Mouse (Mus musculus): ENCODE data around the gene Yif1b. TPM values are rescaled to one million over a fixed set of nuclear protein-coding genes. Genes with fewer than 3 reads are reported as not detected.
A peak's percentile ranks its signal among the peaks of the same experiment; 100 is the strongest.

Gene Yif1b
- polyA plus RNA-seq, 1 experiment from 2014 or later: 100.0 TPM

DNA sequence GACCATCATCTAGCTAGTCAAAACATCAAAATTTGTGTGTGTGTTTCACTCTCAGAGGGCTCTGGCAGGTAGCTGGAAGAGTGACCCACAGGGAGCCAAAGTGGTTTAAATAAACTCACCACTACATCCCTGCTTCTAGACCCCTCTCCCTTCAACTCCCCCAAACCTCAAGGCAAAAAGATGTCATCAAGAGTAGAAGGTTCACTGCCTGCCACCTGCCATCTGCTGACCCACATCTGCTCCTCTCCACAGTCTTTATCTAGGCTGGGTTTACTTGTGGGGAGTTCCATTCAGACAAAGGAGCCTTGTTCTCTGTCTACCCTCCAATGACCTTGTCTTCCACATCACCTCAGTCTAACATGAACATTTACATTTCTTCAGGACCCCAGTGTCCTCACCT, 41.1 kb downstream of the Yif1b start:
- H3K36me3 ChIP-seq (ENCODE audit: control insufficient read depth, insufficient read depth, low read length): no peaks in the 10 kb centered on the region
- ATAC-seq (ENCODE audit: insufficient number of reproducible peaks, insufficient read depth, low FRiP score, low read depth): no peak
- peak overlapping the region; percentile 74; the same call in 1 of the 2 replicates for H3K4me2 ChIP-seq (replicated peaks; ENCODE audit: low read depth, low read length)
- 0 out of 2 replicates have a peak, but pooled peaks cover 6% of the 10 kb centered on the region for H3K27me3 ChIP-seq (ENCODE audit: control insufficient read depth, insufficient read depth, low read length)
- H3K4me3 ChIP-seq (ENCODE audit: low read depth, low read length): no peak overlapping the region
- H3K9me3 ChIP-seq (ENCODE audit: control insufficient read depth, low read depth, low read length): no peaks in the 10 kb centered on the region
- H3K27ac ChIP-seq (ENCODE audit: low read length): no peak overlapping the region
- H3K4me1 ChIP-seq (ENCODE audit: control insufficient read depth, insufficient read depth, low read length): peaks cover 15% of the 10 kb centered on the region; the same call in 1 of the 2 replicates
- no peak overlapping the region for H3K9ac ChIP-seq (replicated peaks; ENCODE audit: low read depth, low read length)

DNA sequence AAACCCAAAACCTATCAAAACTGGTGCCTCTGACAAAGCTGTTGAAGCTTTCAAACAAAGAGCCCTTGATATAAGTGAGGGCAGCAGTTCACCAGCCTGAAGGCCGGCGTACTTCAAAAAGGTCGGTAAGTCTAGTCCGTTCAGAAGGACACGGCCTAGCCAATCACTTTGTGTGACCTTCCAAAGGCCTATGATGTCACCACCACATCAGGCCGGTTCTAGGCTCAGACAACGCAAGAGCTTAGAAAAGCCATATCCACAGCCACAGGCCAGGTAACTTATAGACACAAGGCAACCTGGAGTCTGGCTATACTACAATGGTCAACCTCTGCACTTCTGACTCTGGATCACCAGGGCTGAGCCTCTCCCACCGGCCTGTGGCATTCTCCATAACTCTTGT, 41.8 kb downstream of the Yif1b start:
- H3K27ac ChIP-seq (ENCODE audit: low read length): no peak overlapping the region

DNA sequence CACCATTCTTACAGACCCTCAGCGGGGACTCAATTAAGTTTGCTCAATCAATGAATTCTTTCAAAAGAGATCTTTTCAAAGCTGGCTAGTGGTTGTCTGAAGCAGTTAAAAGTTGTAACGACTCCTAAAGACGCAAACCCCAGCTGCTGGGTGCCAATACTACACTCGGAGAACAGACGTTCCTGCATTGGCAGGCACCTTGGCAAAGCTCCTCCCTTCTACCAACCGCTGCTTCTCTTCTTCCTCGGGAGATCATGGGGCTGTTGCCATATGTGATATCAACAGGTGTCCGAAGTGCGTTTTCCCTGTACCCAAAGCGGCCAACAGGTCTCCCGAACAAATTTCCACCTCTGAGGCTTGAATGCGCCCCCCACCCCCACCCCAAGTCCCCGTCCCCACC, 42.7 kb downstream of the Yif1b start:
- H3K27ac ChIP-seq (ENCODE audit: low read length): no peak overlapping the region

More for the DNA sequence above, 41.8 kb downstream of the Yif1b start:
- Histone ChIP-seq H3K36me3 (ENCODE audit: control insufficient read depth, insufficient read depth, low read length) (no peaks in the 10 kb centered on the region), H3K4me3 (ENCODE audit: low read depth, low read length) (peak overlapping the region; percentile 48; the same call in 1 of the 2 replicates), H3K27me3 (ENCODE audit: control insufficient read depth, insufficient read depth, low read length) (0 out of 2 replicates have a peak, but pooled peaks cover 6% of the 10 kb centered on the region), H3K9ac (replicated peaks; ENCODE audit: low read depth, low read length) (no peak overlapping the region), H3K9me3 (ENCODE audit: control insufficient read depth, low read depth, low read length) (no peaks in the 10 kb centered on the region), H3K4me2 (replicated peaks; ENCODE audit: low read depth, low read length) (peak overlapping the region; percentile 74), H3K4me1 (ENCODE audit: control insufficient read depth, insufficient read depth, low read length) (peaks cover 15% of the 10 kb centered on the region; the same call in 1 of the 2 replicates)
- ATAC-seq (ENCODE audit: insufficient number of reproducible peaks, insufficient read depth, low FRiP score, low read depth): no peak
- 46% methylated on average over 8 of the region's 8 CpGs for WGBS

DNA sequence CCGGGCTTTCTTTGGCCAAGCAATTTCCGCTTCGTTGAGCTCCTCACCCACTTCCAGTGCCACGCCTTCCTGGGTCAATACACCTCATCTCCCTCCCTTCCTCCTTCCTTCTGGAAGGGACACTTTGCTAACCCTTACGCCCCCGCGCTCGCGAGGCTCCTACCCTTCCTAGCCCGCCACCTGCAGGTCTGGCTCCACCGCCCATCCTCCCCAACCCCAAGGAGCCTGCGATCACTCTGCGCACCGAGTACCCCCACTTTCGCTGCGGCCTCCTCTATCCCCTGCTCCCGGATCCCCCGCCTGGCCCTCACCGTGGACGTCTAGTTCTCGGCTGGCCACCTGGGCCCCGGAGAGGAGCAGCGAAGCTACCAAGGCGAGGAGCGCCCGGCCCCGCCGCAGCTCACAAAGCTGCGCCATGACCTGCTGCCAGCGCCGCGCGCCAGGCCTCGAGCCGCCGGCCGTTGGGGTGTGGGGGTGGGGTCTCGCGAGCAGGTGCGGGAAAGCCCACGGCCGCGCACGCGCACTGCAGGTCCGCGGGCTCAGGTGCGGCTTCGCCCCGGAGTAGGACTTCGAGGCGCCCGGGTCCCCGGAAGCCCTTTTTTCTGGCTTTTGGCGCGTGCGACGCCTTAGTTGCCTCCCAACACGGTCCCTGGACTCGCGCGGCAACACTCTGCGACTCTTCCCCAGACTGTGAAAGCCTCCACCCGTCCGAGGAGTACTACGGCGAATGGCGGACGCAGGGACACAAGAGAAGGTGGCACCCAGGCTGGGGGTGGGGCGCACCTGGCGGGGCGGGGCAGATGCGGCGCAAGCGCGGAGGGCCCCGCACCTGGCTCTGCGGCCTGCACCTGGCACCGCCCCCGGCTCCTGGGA, 43.3 kb downstream of the Yif1b start, which contains the start of gene Spint2:
Gene Spint2, minus strand, starts transcription at position 712 of the 873 bp plus-strand sequence.
- WGBS: under 1% methylated on average over 69 of the region's 80 CpGs
- Histone ChIP-seq H3K27ac (ENCODE audit: low read length) (peak within 1 kb of the TSS; percentile 86), H3K9me3 (ENCODE audit: control insufficient read depth, low read depth, low read length) (no peaks in the 10 kb centered on the region), H3K27me3 (ENCODE audit: control insufficient read depth, insufficient read depth, low read length) (0 out of 2 replicates have a peak, but pooled peaks cover 6% of the 10 kb centered on the region), H3K36me3 (ENCODE audit: control insufficient read depth, insufficient read depth, low read length) (no peaks in the 10 kb centered on the region), H3K4me3 (ENCODE audit: low read depth, low read length) (peak within 1 kb of the TSS; percentile 48), H3K4me1 (ENCODE audit: control insufficient read depth, insufficient read depth, low read length) (peaks cover 14% of the 10 kb centered on the region; the same call in 1 of the 2 replicates), H3K4me2 (replicated peaks; ENCODE audit: low read depth, low read length) (peak within 1 kb of the TSS; percentile 74), H3K9ac (replicated peaks; ENCODE audit: low read depth, low read length) (peak within 1 kb of the TSS; percentile 57)
- peak; percentile 91 for ATAC-seq (ENCODE audit: insufficient number of reproducible peaks, insufficient read depth, low FRiP score, low read depth)

More for the DNA sequence above, 42.7 kb downstream of the Yif1b start:
- Histone ChIP-seq H3K36me3 (ENCODE audit: control insufficient read depth, insufficient read depth, low read length) (no peaks in the 10 kb centered on the region), H3K4me1 (ENCODE audit: control insufficient read depth, insufficient read depth, low read length) (peaks cover 15% of the 10 kb centered on the region; the same call in 1 of the 2 replicates), H3K4me3 (ENCODE audit: low read depth, low read length) (peak overlapping the region; percentile 48), H3K9me3 (ENCODE audit: control insufficient read depth, low read depth, low read length) (no peaks in the 10 kb centered on the region), H3K4me2 (replicated peaks; ENCODE audit: low read depth, low read length) (peak overlapping the region; percentile 74), H3K27me3 (ENCODE audit: control insufficient read depth, insufficient read depth, low read length) (0 out of 2 replicates have a peak, but pooled peaks cover 6% of the 10 kb centered on the region), H3K9ac (replicated peaks; ENCODE audit: low read depth, low read length) (0 out of 2 replicates have a peak overlapping the region, but pooled peaks have one; percentile 57)
- ATAC-seq (ENCODE audit: insufficient number of reproducible peaks, insufficient read depth, low FRiP score, low read depth): no peak
- 9% methylated on average over 13 of the region's 13 CpGs for WGBS

GRCm38 (mm10) chr7:29282074-29282554, 44.0 kb downstream of the Yif1b start:
- Histone ChIP-seq H3K9ac (replicated peaks; ENCODE audit: low read depth, low read length) (peak overlapping the region; percentile 57; the same call in 1 of the 2 replicates), H3K36me3 (ENCODE audit: control insufficient read depth, insufficient read depth, low read length) (no peaks in the 10 kb centered on the region), H3K4me2 (replicated peaks; ENCODE audit: low read depth, low read length) (peak overlapping the region; percentile 74), H3K4me1 (ENCODE audit: control insufficient read depth, insufficient read depth, low read length) (peaks cover 9% of the 10 kb centered on the region; the same call in 1 of the 2 replicates), H3K27ac (ENCODE audit: low read length) (peak overlapping the region; percentile 86; the same call in 1 of the 2 replicates), H3K4me3 (ENCODE audit: low read depth, low read length) (peak overlapping the region; percentile 48), H3K27me3 (ENCODE audit: control insufficient read depth, insufficient read depth, low read length) (0 out of 2 replicates have a peak, but pooled peaks cover 6% of the 10 kb centered on the region), H3K9me3 (ENCODE audit: control insufficient read depth, low read depth, low read length) (no peaks in the 10 kb centered on the region)
- peak; percentile 1; the same call in 1 of the 2 replicates for ATAC-seq (ENCODE audit: insufficient number of reproducible peaks, insufficient read depth, low FRiP score, low read depth)
- 7% methylated on average over 21 of the region's 21 CpGs for WGBS

GRCm38 (mm10) chr7:29283876-29284275, 45.7 kb downstream of the Yif1b start:
- no peak for ATAC-seq (ENCODE audit: insufficient number of reproducible peaks, insufficient read depth, low FRiP score, low read depth)
- H3K9ac ChIP-seq (replicated peaks; ENCODE audit: low read depth, low read length): no peak overlapping the region
- peaks cover 9% of the 10 kb centered on the region; the same call in 1 of the 2 replicates for H3K4me1 ChIP-seq (ENCODE audit: control insufficient read depth, insufficient read depth, low read length)
- no peak overlapping the region for H3K4me3 ChIP-seq (ENCODE audit: low read depth, low read length)
- H3K27me3 ChIP-seq (ENCODE audit: control insufficient read depth, insufficient read depth, low read length): 0 out of 2 replicates have a peak, but pooled peaks cover 6% of the 10 kb centered on the region
- 85% methylated on average over 4 of the region's 4 CpGs for WGBS
- H3K9me3 ChIP-seq (ENCODE audit: control insufficient read depth, low read depth, low read length): no peaks in the 10 kb centered on the region
- no peak overlapping the region for H3K4me2 ChIP-seq (replicated peaks; ENCODE audit: low read depth, low read length)
- H3K27ac ChIP-seq (ENCODE audit: low read length): no peak overlapping the region
- H3K36me3 ChIP-seq (ENCODE audit: control insufficient read depth, insufficient read depth, low read length): no peaks in the 10 kb centered on the region

- ATAC-seq (ENCODE audit: insufficient number of reproducible peaks, insufficient read depth, low FRiP score, low read depth): no peak
- Histone ChIP-seq H3K27me3 (ENCODE audit: control insufficient read depth, insufficient read depth, low read length) (0 out of 2 replicates have a peak, but pooled peaks cover 6% of the 10 kb centered on the region), H3K9ac (replicated peaks; ENCODE audit: low read depth, low read length) (no peak overlapping the region), H3K4me2 (replicated peaks; ENCODE audit: low read depth, low read length) (no peak overlapping the region), H3K4me3 (ENCODE audit: low read depth, low read length) (no peak overlapping the region), H3K36me3 (ENCODE audit: control insufficient read depth, insufficient read depth, low read length) (no peaks in the 10 kb centered on the region), H3K4me1 (ENCODE audit: control insufficient read depth, insufficient read depth, low read length) (peaks cover 9% of the 10 kb centered on the region; the same call in 1 of the 2 replicates), H3K9me3 (ENCODE audit: control insufficient read depth, low read depth, low read length) (no peaks in the 10 kb centered on the region), H3K27ac (ENCODE audit: low read length) (no peak overlapping the region)
- WGBS: 83% methylated on average over 6 of the region's 6 CpGs
Measured at GRCm38 (mm10) chr7:29284523-29284922, 46.4 kb downstream of the Yif1b start.

DNA sequence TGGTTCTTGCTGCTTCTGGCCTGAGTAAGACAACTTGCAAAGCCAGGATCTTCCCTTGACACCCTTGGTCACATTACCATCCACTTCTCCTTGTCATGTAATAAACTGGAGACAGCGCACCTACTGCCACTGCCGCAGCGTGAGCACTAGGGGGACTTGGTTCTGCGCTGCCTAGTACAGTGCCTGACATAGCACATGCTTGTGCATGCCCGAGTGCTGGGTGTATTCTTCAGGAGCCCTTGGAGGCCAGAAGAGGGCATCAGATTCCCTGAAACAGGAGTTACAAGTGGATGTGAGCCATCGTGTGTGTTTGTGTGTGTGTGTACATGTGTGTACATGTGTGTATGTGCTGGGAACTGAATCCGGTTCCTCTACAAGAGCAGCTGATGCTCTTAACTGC, 49.4 kb downstream of the Yif1b start:
- H3K36me3 ChIP-seq (ENCODE audit: control insufficient read depth, insufficient read depth, low read length): no peaks in the 10 kb centered on the region
- H3K4me3 ChIP-seq (ENCODE audit: low read depth, low read length): no peak overlapping the region
- H3K9me3 ChIP-seq (ENCODE audit: control insufficient read depth, low read depth, low read length): no peaks in the 10 kb centered on the region
- no peak overlapping the region for H3K4me2 ChIP-seq (replicated peaks; ENCODE audit: low read depth, low read length)
- ATAC-seq (ENCODE audit: insufficient number of reproducible peaks, insufficient read depth, low FRiP score, low read depth): no peak
- H3K9ac ChIP-seq (replicated peaks; ENCODE audit: low read depth, low read length): no peak overlapping the region
- WGBS: 89% methylated on average over 7 of the region's 7 CpGs
- H3K27ac ChIP-seq (ENCODE audit: low read length): no peak overlapping the region
- peaks cover 25% of the 10 kb centered on the region for H3K4me1 ChIP-seq (ENCODE audit: control insufficient read depth, insufficient read depth, low read length)
- H3K27me3 ChIP-seq (ENCODE audit: control insufficient read depth, insufficient read depth, low read length): 0 out of 2 replicates have a peak, but pooled peaks cover 3% of the 10 kb centered on the region
